Mouse (Mus musculus) ovary, adult 18-20 months (tissue): ENCODE measurements at regions not wholly inside any gene's neighbourhood (a gene's known extent, or its start where the extent isn't known, plus 50 kb on each side); places are given as distances from the start of the nearest gene placed in this dataset.

ENCODE experiments used
- DNase-seq: peaks from one replicate; pipeline ENCODE4 v3.0.0; 2022; ENCODE audit warnings: low spot score, mixed read lengths

GRCm38 (mm10) chr15:33759496-33759895 lies 598.2 kb downstream of the 9430069I07Rik start:
- no peak for DNase-seq

- DNase-seq: no peak
Observed at GRCm38 (mm10) chr15:33758771-33759170, 598.9 kb downstream of the 9430069I07Rik start.
